Mouse (Mus musculus) heart, embryonic 12.5 days (tissue): ENCODE data around the gene Inca1. TPM values are rescaled to one million over a fixed set of nuclear protein-coding genes. Genes with fewer than 3 reads are reported as not detected.

Experiments
- ATAC-seq: fragments of 200-750 bp; cut with Nextera tagmentation; 2 replicates; pipeline ENCODE4 v1.8.0; 2017; ENCODE audit warnings: moderate TSS enrichment, moderate library complexity; ENCODE audit not compliant: insufficient number of reproducible peaks, low FRiP score
- H3K27ac ChIP-seq: fragments of 300-500 bp; sonication (generic); 2 replicates; pipeline ENCODE4 v1.5.1; 2016; ENCODE audit warnings: mild to moderate bottlenecking, moderate library complexity; ENCODE audit not compliant: poor library complexity, severe bottlenecking
- H3K27me3 ChIP-seq: fragments of 300-500 bp; sonication (generic); replicated peaks from 2 replicates; pipeline ENCODE4 v1.6.1; 2016; ENCODE audit warnings: mild to moderate bottlenecking, moderate library complexity
- H3K36me3 ChIP-seq: fragments of 300-500 bp; sonication (generic); 2 replicates; pipeline ENCODE4 v1.6.1; 2016; ENCODE audit warnings: mild to moderate bottlenecking, moderate library complexity
- H3K4me1 ChIP-seq: fragments of 300-500 bp; sonication (generic); replicated peaks from 2 replicates; pipeline ENCODE4 v1.6.1; 2016; ENCODE audit warnings: mild to moderate bottlenecking
- H3K4me2 ChIP-seq: fragments of 300-500 bp; sonication (generic); 2 replicates; pipeline ENCODE4 v1.6.1; 2016; ENCODE audit warnings: mild to moderate bottlenecking, moderate library complexity
- H3K4me3 ChIP-seq: fragments of 300-500 bp; sonication (generic); 2 replicates; pipeline ENCODE4 v1.5.1; 2016; ENCODE audit warnings: mild to moderate bottlenecking
- H3K9ac ChIP-seq: fragments of 300-500 bp; sonication (generic); 2 replicates; pipeline ENCODE4 v1.6.1; 2016; ENCODE audit warnings: mild to moderate bottlenecking, moderate library complexity
- H3K9me3 ChIP-seq: fragments of 300-500 bp; sonication (generic); replicated peaks from 2 replicates; pipeline ENCODE4 v1.6.1; 2016; ENCODE audit warnings: mild to moderate bottlenecking, moderate library complexity
- WGBS: fragments of 180-500 bp; shearing (Covaris S2); methylation state at CpG from one replicate; pipeline ENCODE4 v1.1.7; 2016; 5-methylcytosine and 5-hydroxymethylcytosine counted together
- polyA plus RNA-seq: library from polyadenylated mRNA; unstranded; fragments of >200 nt; fragmentation: Nextera tagmentation; extraction: Ambion mirVana; gene quantifications from 2 replicates; pipeline ENCODE4 v1.2.1, GENCODE M21; 2016

Gene Inca1
- polyA plus RNA-seq, 1 experiment from 2014 or later, result 1.7 TPM

GRCm38 (mm10) chr11:70656964-70657363, 43.0 kb downstream of the Inca1 start, which contains the start of gene Eno3:
Gene Eno3 (plus strand): TSS chr11:70657202.
- no peaks in the 10 kb centered on the region for H3K9me3 ChIP-seq
- ATAC-seq, result no peak
- peak within 1 kb of the TSS; percentile 82 for H3K4me2 ChIP-seq
- peak within 1 kb of the TSS; percentile 78 for H3K4me3 ChIP-seq
- peak within 1 kb of the TSS; percentile 94 for H3K9ac ChIP-seq
- WGBS, result 2% methylated on average over 3 of the region's 3 CpGs
- peaks cover 37% of the 10 kb centered on the region for H3K36me3 ChIP-seq
- no peaks in the 10 kb centered on the region for H3K27me3 ChIP-seq
- peaks cover 55% of the 10 kb centered on the region for H3K4me1 ChIP-seq
- H3K27ac ChIP-seq, result peak within 1 kb of the TSS; percentile 96

GRCm38 (mm10) chr11:70656456-70656927, 43.5 kb downstream of the Inca1 start:
- Histone ChIP-seq H3K4me1 (peaks cover 59% of the 10 kb centered on the region), H3K27ac (peak overlapping the region; percentile 96)
- WGBS, result 4% methylated on average over 16 of the region's 16 CpGs

GRCm38 (mm10) chr11:70655571-70656455, 44.1 kb downstream of the Inca1 start:
- under 1% methylated on average over 61 of the region's 61 CpGs for WGBS
- peak; percentile 40 for ATAC-seq
- peaks cover 61% of the 10 kb centered on the region for H3K4me1 ChIP-seq
- peak overlapping the region; percentile 82 for H3K4me2 ChIP-seq
- peak overlapping the region; percentile 96 for H3K27ac ChIP-seq
- H3K9ac ChIP-seq, result peak overlapping the region; percentile 94
- H3K9me3 ChIP-seq, result no peaks in the 10 kb centered on the region
- H3K36me3 ChIP-seq, result peaks cover 38% of the 10 kb centered on the region
- no peaks in the 10 kb centered on the region for H3K27me3 ChIP-seq
- H3K4me3 ChIP-seq, result peak overlapping the region; percentile 78

More at GRCm38 (mm10) chr11:70656456-70656927, 43.5 kb downstream of the Inca1 start:
- Histone ChIP-seq H3K9ac (peak overlapping the region; percentile 94), H3K9me3 (no peaks in the 10 kb centered on the region), H3K4me3 (peak overlapping the region; percentile 78), H3K27me3 (no peaks in the 10 kb centered on the region), H3K4me2 (peak overlapping the region; percentile 82), H3K36me3 (peaks cover 38% of the 10 kb centered on the region)
- ATAC-seq, result peak; percentile 13; the same call in 1 of the 2 replicates

GRCm38 (mm10) chr11:70654923-70655570, 44.9 kb downstream of the Inca1 start:
- Histone ChIP-seq H3K4me1 (peaks cover 68% of the 10 kb centered on the region), H3K4me2 (peak overlapping the region; percentile 82), H3K27ac (peak overlapping the region; percentile 96), H3K36me3 (peaks cover 38% of the 10 kb centered on the region), H3K27me3 (no peaks in the 10 kb centered on the region), H3K9ac (peak overlapping the region; percentile 94), H3K9me3 (no peaks in the 10 kb centered on the region), H3K4me3 (peak overlapping the region; percentile 78)
- peak; percentile 46 for ATAC-seq
- WGBS, result 0% methylated on average over 48 of the region's 48 CpGs

GRCm38 (mm10) chr11:70654198-70654922, 45.6 kb downstream of the Inca1 start, which contains the start of gene Pfn1:
Gene Pfn1 (minus strand): TSS chr11:70654644.
- Histone ChIP-seq H3K36me3 (peaks cover 38% of the 10 kb centered on the region), H3K9me3 (no peaks in the 10 kb centered on the region), H3K4me1 (peaks cover 69% of the 10 kb centered on the region), H3K9ac (peak within 1 kb of the TSS; percentile 94), H3K27me3 (no peaks in the 10 kb centered on the region), H3K4me2 (peak within 1 kb of the TSS; percentile 82), H3K4me3 (peak within 1 kb of the TSS; percentile 78), H3K27ac (peak within 1 kb of the TSS; percentile 96)
- peak; percentile 51 for ATAC-seq
- under 1% methylated on average over 61 of the region's 61 CpGs for WGBS

GRCm38 (mm10) chr11:70653345-70654197, 46.4 kb downstream of the Inca1 start:
- Histone ChIP-seq H3K27ac (peak overlapping the region; percentile 96), H3K36me3 (peaks cover 41% of the 10 kb centered on the region), H3K9ac (peak overlapping the region; percentile 94), H3K9me3 (no peaks in the 10 kb centered on the region), H3K4me2 (peak overlapping the region; percentile 82), H3K4me3 (peak overlapping the region; percentile 78), H3K27me3 (no peaks in the 10 kb centered on the region), H3K4me1 (peaks cover 69% of the 10 kb centered on the region)
- WGBS, result under 1% methylated on average over 60 of the region's 63 CpGs
- peak; percentile 66 for ATAC-seq

GRCm38 (mm10) chr11:70652884-70653344, 47.0 kb downstream of the Inca1 start:
- Histone ChIP-seq H3K27ac (peak overlapping the region; percentile 96), H3K27me3 (no peaks in the 10 kb centered on the region), H3K36me3 (peaks cover 45% of the 10 kb centered on the region), H3K4me2 (peak overlapping the region; percentile 82), H3K9me3 (no peaks in the 10 kb centered on the region), H3K4me1 (peaks cover 68% of the 10 kb centered on the region), H3K4me3 (peak overlapping the region; percentile 78), H3K9ac (peak overlapping the region; percentile 94)
- WGBS, result 40% methylated on average over 6 of the region's 6 CpGs
- no peak for ATAC-seq

GRCm38 (mm10) chr11:70652029-70652883, 47.7 kb downstream of the Inca1 start:
- no peaks in the 10 kb centered on the region for H3K9me3 ChIP-seq
- peak overlapping the region; percentile 78 for H3K4me3 ChIP-seq
- peak overlapping the region; percentile 94 for H3K9ac ChIP-seq
- 66% methylated on average over 12 of the region's 12 CpGs for WGBS
- peaks cover 63% of the 10 kb centered on the region for H3K4me1 ChIP-seq
- peak overlapping the region; percentile 82 for H3K4me2 ChIP-seq
- no peak for ATAC-seq
- H3K36me3 ChIP-seq, result peaks cover 45% of the 10 kb centered on the region
- H3K27me3 ChIP-seq, result no peaks in the 10 kb centered on the region
- peak overlapping the region; percentile 96; the same call in 1 of the 2 replicates for H3K27ac ChIP-seq

GRCm38 (mm10) chr11:70651391-70651790, 48.6 kb downstream of the Inca1 start:
- peaks cover 54% of the 10 kb centered on the region for H3K4me1 ChIP-seq
- no peak overlapping the region for H3K27ac ChIP-seq
- H3K9me3 ChIP-seq, result no peaks in the 10 kb centered on the region
- no peak overlapping the region for H3K9ac ChIP-seq
- peaks cover 45% of the 10 kb centered on the region for H3K36me3 ChIP-seq
- peak overlapping the region; percentile 23; the same call in 1 of the 2 replicates for H3K4me2 ChIP-seq
- H3K27me3 ChIP-seq, result no peaks in the 10 kb centered on the region
- no peak overlapping the region; the same call in 1 of the 2 replicates for H3K4me3 ChIP-seq
- 53% methylated on average over 2 of the region's 2 CpGs for whole genome bisulfite sequencing
- no peak for ATAC-seq
